Mouse (Mus musculus) ES-E14 (cell line): ENCODE measurements around the gene C87436.

Source experiments
- HCFC1 ChIP-seq: IDR thresholded peaks from 2 replicates; pipeline ENCODE4 v1.6.1; 2012; ENCODE audit warnings: low read length, inconsistent platforms, borderline replicate concordance; ENCODE audit not compliant: insufficient read depth
- MAFK ChIP-seq: IDR thresholded peaks from 2 replicates; pipeline ENCODE4 v1.6.1; 2014; ENCODE audit warnings: mild to moderate bottlenecking, low read depth, low read length, inconsistent platforms; ENCODE audit not compliant: insufficient read depth

DNA sequence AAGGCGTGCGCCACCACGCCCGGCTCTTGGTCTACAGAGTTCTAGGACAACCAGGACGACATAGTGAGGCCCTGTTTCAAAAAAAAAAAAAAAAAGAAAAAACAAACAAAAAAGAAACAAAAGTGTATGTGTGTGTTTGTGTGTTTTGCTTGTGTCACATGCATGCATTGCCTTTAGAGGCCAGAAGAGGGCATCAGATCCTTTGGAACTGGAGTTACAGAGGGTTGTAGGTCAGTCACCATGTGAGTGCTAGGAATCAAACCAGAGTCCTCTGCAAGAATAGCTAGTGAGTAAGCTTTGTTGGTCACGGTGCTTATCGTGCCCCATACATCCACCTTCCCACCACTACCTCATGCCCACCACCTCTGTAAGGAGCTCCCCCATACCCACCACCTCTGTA is 56.6 kb downstream of the C87436 start:
- TF ChIP-seq HCFC1 (no peak), MAFK (no peak)
